Comparison of ENCODE assay signal across 8 mouse cellular contexts in the genomic region with DNA sequence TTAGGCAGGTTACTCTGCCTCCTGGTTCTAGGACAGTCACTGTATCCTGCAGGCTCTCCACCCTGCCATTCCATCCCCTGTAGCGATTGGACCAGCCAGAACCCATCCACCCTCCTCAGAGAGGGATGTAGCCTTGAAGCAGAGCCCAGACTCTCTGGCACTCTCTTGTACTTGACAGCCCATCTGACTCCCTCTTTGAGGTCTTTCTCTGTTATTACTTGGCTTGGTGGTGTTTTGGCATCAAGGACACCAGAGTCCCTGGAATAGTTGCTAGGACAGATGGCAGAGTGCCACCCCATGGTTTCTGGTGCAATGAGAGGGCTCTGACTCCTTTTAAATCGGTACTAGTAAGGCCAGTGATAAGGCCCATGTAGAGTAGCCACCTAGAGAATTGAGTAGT. TPM values are rescaled to one million over a fixed set of nuclear protein-coding genes. Genes with fewer than 3 reads are reported as not detected.
A peak's percentile ranks its signal among the peaks of the same experiment; 100 is the strongest.
DNase-seq lines count a peak whose midpoint lies in the region; ATAC-seq and TF ChIP-seq lines count a peak whose summit lies in the region.

No protein-coding gene starts in this region.

- H3K36me3 ChIP-seq in forebrain, postnatal 0 days (ENCODE audit: insufficient read depth), result peaks cover 27% of the 10 kb centered on the region
- peaks cover 38% of the 10 kb centered on the region for H3K36me3 ChIP-seq in forebrain, embryonic 12.5 days (replicated peaks)
- peaks cover 37% of the 10 kb centered on the region for H3K36me3 ChIP-seq in lung, embryonic 16.5 days (ENCODE audit: control insufficient read depth, insufficient read depth, low read length)

- WGBS in forebrain, postnatal 0 days, result 61% methylated on average over 2 of the region's 2 CpGs
- WGBS in forebrain, embryonic 12.5 days, result 88% methylated on average over 2 of the region's 2 CpGs
- 69% methylated on average over 2 of the region's 2 CpGs for WGBS in lung, embryonic 16.5 days

- TF ChIP-seq CTCF in forebrain, postnatal 0 days (IDR thresholded peaks at IDR 0.05; ENCODE audit: low read depth), result no peak

- DNase-seq in forebrain, postnatal 0 days, result peak; percentile 58
- DNase-seq in lung, adult 18-20 months, result no peak
- peak; percentile 78 for DNase-seq in cerebellum, adult 11-12 months
- peak; percentile 69 for DNase-seq in lung, postnatal 10 days
- DNase-seq in retina, embryonic 14.5 days (ENCODE audit: low spot score), result no peak
- no peak for DNase-seq in spleen, postnatal 36 days (ENCODE audit: low spot score in 2 of 2)

- H3K27ac ChIP-seq in forebrain, postnatal 0 days (ENCODE audit: low read depth, low read length), result no peak overlapping the region
- H3K27ac ChIP-seq in forebrain, embryonic 12.5 days, result no peak overlapping the region
- H3K27ac ChIP-seq in lung, embryonic 16.5 days (ENCODE audit: low read length), result no peak overlapping the region

- H3K4me1 ChIP-seq in forebrain, postnatal 0 days (ENCODE audit: insufficient read depth), result no peaks in the 10 kb centered on the region
- H3K4me1 ChIP-seq in forebrain, embryonic 12.5 days, result no peaks in the 10 kb centered on the region
- H3K4me1 ChIP-seq in lung, embryonic 16.5 days (replicated peaks; ENCODE audit: control insufficient read depth, insufficient read depth, low read length), result peaks cover 6% of the 10 kb centered on the region; the same call in 1 of the 2 replicates

- no peaks in the 10 kb centered on the region for H3K27me3 ChIP-seq in forebrain, postnatal 0 days (ENCODE audit: insufficient read depth, low read length)
- no peaks in the 10 kb centered on the region for H3K27me3 ChIP-seq in forebrain, embryonic 12.5 days
- H3K27me3 ChIP-seq in lung, embryonic 16.5 days (ENCODE audit: control insufficient read depth, insufficient read depth, low read depth, low read length), result no peaks in the 10 kb centered on the region

- H3K9ac ChIP-seq in forebrain, postnatal 0 days, result no peak overlapping the region
- H3K9ac ChIP-seq in forebrain, embryonic 12.5 days, result no peak overlapping the region
- H3K9ac ChIP-seq in lung, embryonic 16.5 days (ENCODE audit: low read length), result no peak overlapping the region

- peak; percentile 86 for ATAC-seq in forebrain, postnatal 0 days
- no peak for ATAC-seq in forebrain, embryonic 12.5 days (ENCODE audit: low FRiP score)
- ATAC-seq in lung, embryonic 16.5 days (ENCODE audit: low read depth), result peak; percentile 54

- H3K4me3 ChIP-seq in forebrain, postnatal 0 days (ENCODE audit: low read depth, low read length), result no peak overlapping the region
- H3K4me3 ChIP-seq in forebrain, embryonic 12.5 days (replicated peaks), result no peak overlapping the region
- no peak overlapping the region for H3K4me3 ChIP-seq in lung, embryonic 16.5 days (ENCODE audit: low read length)

- H3K9me3 ChIP-seq in forebrain, postnatal 0 days (ENCODE audit: low read length), result peaks cover 8% of the 10 kb centered on the region; the same call in 1 of the 2 replicates
- H3K9me3 ChIP-seq in forebrain, embryonic 12.5 days, result 0 out of 2 replicates have a peak, but pooled peaks cover 5% of the 10 kb centered on the region
- H3K9me3 ChIP-seq in lung, embryonic 16.5 days (ENCODE audit: control insufficient read depth, low read length), result peaks cover 7% of the 10 kb centered on the region

- H3K4me2 ChIP-seq in forebrain, postnatal 0 days (ENCODE audit: low read depth), result no peak overlapping the region
- no peak overlapping the region for H3K4me2 ChIP-seq in forebrain, embryonic 12.5 days
- H3K4me2 ChIP-seq in lung, embryonic 16.5 days (ENCODE audit: low read depth, low read length), result no peak overlapping the region

RNA-seq across cellular contexts. Expression of a gene that starts 17.3 kb away (rescaled TPM):
- 7.2 and 13.1 TPM in 2 replicates for total RNA-seq in forebrain, postnatal 0 days (2014; rRNA removed)
- 4.4 and 5.5 TPM in 2 replicates for polyA plus RNA-seq in forebrain, postnatal 0 days (2015; fragmentation: Nextera tagmentation; extraction: Ambion mirVana)
- polyA plus RNA-seq in forebrain, embryonic 12.5 days (2016; fragmentation: Nextera tagmentation; extraction: Ambion mirVana), result 6.6 and 10.1 TPM in 2 replicates
- polyA plus RNA-seq in lung, embryonic 16.5 days (2015; fragmentation: Nextera tagmentation; extraction: Ambion mirVana), result 30.5 and 31.5 TPM in 2 replicates

RNA-seq across cellular contexts. Expression of a gene that starts 27.9 kb away (rescaled TPM):
- 88.6 TPM in 2 replicates for total RNA-seq in forebrain, postnatal 0 days (2014; rRNA removed)
- 59.4 and 61.0 TPM in 2 replicates for polyA plus RNA-seq in forebrain, postnatal 0 days (2015; fragmentation: Nextera tagmentation; extraction: Ambion mirVana)
- 36.4 and 39.2 TPM in 2 replicates for polyA plus RNA-seq in forebrain, embryonic 12.5 days (2016; fragmentation: Nextera tagmentation; extraction: Ambion mirVana)
- polyA plus RNA-seq in lung, embryonic 16.5 days (2015; fragmentation: Nextera tagmentation; extraction: Ambion mirVana), result 39.0 and 40.0 TPM in 2 replicates

RNA-seq across cellular contexts. Expression of a gene that starts 44.6 kb away (rescaled TPM):
- 0.33 TPM in 1 of 2 replicates, not detected in the other for total RNA-seq in forebrain, postnatal 0 days (2014; rRNA removed)
- 2.1 and 4.9 TPM in 2 replicates for polyA plus RNA-seq in forebrain, postnatal 0 days (2015; fragmentation: Nextera tagmentation; extraction: Ambion mirVana)
- polyA plus RNA-seq in forebrain, embryonic 12.5 days (2016; fragmentation: Nextera tagmentation; extraction: Ambion mirVana), result not detected in 2 replicates
- polyA plus RNA-seq in lung, embryonic 16.5 days (2015; fragmentation: Nextera tagmentation; extraction: Ambion mirVana), result 3.2 and 3.4 TPM in 2 replicates

Comparison
In these comparisons a context has a peak if more than half of its experiments do, and no peak if none do; other contexts are left out.
1. DNase-seq: peak in forebrain, postnatal 0 days (single experiment), cerebellum, adult 11-12 months (single experiment) and lung, postnatal 10 days (single experiment); none in lung, adult 18-20 months (0 of 2), retina, embryonic 14.5 days (single experiment) and spleen, postnatal 36 days (0 of 2).